Mouse (Mus musculus) A20 (cell line): ENCODE measurements at regions not wholly inside any gene's neighbourhood (a gene's known extent, or its start where the extent isn't known, plus 50 kb on each side); places are given as distances from the start of the nearest gene placed in this dataset.

Source experiments
- DNase-seq: peaks from one replicate; pipeline ENCODE4 v3.0.0-alpha.2; 2011; ENCODE audit warnings: low read depth, low spot score

DNA sequence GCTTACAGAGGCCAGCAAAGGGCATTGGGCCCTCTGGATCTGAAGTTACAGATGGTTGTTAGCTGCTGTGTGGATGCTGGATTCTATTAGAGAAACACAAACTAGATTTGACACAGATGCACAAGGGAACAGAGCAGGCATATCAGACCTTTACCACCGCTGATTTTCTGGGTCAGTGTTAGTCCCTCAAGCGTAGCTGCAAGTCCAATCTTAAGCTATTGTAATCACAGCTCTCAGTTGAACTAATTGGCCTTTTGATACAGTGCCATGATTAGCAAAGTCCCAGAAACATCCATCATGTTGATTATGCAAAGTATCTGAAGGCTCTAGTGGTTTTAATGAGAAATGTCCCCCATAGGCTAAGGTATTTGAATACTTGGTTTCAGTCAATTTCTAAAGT, 54.2 kb upstream of the Plppr5 start:
- DNase-seq: no peak

DNA sequence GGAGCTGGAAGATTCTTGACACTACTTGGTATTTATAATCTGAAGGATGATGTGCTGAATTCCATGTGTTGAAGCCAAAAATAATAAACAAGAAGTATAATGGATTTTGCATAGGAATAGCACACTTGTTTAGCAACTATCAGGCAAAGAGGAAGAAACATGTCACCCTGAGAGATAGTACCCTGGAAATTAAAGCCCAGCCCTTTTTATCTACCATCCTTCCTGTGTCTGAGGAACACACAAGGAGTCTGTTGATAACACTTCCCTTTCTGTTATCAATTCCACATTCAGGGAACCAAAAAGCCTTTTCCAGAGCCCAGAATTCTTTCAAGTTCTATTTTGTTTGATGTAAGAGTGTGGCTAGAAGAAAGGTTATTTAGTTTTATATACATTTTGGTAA, 66.5 kb upstream of the Plppr5 start:
- DNase-seq: no peak

DNA sequence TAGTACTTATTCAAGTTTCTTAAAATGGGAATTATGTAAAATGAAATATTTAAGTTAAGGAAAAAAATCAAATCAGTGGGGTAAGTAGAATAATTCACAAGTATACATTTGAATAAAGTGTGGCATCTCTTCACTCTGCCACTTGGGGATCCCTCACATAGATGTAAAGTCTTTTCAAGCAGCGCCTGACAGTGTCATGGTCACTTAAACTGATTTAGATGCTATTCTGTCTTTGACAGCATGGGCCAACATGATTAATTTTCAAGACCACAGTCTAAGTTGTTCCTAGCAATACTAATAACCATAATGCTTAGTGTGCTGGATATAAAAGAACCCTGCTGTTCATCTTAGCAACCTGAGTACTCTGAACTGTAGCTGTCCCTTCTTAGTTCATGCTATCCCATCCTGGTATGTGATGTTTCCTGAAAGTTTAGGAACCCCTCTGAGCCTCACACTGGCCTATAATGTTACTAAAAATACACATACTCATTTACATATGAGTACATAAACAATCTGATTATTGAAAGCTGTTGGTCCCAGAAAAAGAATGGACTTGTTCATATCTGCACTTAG, 68.4 kb upstream of the Plppr5 start:
- DNase-seq: no peak

DNA sequence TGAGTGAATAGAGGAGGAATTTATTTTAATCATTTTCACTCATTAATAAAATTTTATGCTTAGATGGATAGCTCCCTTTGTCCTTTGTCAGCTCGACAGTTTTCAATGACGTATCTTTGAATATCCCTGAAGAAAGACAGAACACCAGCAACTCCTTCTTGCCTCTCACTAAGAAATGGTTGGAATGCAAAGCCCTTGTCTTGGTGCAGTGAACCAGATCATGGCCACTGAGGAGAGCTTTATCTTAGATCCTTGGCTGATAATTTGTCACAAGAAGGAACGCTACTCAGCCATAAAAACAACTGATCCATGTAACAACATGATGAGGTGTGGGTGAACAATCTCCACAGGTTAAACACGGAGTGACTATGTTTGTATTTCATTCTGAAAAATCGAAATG, 73.5 kb upstream of the Plppr5 start:
- DNase-seq: no peak

DNA sequence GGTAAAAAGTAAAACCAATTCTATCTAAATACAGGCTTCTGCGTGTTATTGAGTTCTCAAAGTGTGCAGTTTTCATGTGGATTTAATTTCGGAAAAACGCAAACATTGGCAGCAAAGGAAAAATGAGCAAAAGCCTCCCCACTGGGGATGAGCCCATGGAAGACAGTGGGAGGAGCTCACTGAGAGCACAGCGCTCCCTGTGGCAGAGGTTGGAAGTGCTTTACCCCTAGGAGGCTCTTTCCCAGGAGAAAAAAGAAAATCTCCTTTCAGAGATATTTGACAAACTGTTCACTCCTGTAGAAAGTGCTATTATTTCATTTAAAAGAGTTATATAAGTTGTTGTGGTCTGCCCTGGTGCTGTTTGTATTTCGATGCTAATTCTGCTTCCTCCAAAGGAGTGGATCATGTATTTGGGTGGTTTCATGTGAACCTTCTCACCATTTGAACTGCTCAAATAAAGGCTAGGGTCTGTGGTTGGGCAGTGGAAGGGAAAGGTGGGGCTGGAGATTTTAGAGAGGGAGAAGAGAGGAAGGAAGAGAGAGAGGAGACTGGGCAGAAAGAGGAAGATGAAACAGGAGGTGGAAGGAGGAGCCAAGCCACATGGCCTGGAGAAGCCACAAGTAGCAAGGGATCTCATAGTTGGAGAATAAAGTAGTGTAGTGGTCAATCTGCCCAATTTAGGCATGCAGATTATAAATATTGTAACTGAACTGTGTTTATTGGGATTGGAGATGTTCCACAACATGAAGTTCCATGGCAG, 76.3 kb upstream of the Plppr5 start:
- DNase-seq: no peak

DNA sequence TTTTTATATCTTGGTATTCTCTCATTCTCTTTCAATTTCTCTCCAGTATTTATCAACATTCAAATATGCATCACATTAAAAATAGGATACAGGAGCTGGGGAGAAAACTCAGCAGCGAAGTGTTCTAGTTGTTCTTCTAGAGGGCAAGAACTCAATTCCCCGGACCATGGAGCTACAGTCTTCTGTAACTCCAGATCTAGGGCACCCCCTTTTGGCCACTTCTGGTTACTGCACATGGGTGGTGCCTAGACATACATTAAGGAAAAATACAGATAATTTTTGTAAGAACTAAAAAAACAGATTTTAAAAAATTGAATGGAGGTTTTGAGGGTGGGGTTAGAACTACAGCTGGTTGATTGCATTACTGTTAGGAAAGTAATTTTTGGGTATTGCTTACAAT, 80.5 kb upstream of the Plppr5 start:
- DNase-seq: peak; percentile 24

DNA sequence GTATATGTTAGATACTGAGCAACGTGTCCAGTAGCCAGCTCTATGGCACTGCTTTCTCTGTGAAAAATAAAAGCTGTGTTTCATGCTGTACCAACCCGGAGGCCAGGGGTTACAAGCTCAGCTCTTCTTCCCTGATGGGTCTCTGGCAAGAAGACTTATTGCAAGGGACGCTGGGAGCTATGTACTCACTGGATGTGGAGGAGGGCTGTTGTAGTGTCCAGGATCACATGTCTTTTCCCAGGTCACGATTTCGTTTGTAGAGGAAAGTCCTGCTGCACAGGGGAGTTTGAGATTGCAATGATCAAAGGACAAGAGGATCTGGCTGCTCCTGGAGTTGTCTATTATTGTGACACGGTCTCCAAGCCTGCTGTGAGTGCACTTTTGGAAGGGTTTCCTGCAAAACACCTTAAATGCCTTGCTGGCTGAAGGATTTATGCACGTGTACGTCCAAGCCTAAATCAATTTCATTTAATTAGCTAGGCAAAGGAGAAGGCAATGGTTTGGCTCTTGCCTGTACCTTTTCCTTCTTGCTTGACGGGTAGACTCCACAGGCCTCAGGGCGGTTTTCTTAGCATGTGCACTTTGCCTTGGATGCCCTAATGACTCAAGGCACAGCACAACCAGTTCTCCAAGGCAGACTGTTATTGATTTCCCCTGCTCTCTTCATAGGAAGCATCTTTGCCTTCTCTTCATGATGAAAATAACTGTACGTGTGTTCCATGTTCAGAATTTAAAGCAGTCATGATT, 87.2 kb upstream of the Plppr5 start:
- DNase-seq: no peak

DNA sequence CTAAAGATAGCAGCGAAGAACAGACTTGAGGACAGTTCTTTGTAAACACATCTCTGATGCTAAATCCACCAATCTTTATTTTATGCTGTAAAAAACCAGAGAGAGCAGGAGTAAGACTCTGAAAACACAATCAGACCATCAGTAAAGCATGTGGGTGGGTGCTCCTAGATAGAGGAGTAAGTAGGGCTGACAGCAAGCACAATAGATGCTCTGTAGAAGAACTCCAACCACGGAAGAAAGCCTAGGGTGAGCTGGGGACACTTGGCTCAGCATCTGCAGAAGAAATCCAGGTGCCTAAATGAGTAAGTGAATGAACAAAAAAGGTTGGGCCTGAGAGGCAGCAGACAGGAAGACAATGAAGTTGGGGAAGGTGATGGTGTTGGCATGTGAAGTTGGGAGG, 88.3 kb upstream of the Plppr5 start:
- no peak for DNase-seq

DNA sequence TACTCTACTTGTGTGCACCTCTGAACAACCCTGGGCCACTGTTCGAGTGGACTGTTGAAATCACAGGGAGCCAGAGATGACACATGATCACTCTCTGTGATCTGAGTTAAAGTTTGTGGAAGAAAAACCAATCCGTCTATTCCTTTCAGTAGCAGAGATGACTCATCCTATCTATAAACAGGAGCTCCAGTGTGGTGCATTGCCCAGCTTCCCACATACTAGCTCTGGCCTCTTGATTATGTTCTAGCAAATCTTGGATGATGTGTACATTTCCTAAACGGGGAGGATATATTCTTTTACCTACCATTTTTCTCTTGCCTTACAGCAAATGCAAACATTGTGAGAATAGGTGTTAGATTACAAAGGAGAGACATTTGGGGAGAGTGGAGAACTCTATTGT, 94.5 kb upstream of the Plppr5 start:
- DNase-seq: no peak

DNA sequence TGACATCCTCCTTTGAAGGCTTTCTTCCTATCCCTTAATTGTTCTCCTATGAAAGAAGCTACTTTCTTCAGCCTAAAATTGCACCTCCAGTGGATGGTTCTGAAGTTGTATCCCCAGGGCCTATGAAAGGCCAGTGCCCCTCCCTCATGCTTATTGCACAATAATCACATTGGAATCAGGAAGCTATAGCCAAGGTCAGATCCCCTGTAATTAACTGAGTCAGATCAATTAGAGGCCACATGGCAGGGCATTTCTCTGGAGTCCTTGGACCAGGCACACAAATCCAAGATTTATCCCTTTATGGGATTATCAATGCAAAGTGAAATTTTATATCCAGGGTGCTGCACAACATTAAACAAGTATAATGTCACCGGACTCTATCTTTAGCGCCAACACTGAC, 98.8 kb upstream of the Plppr4 start:
- no peak for DNase-seq

DNA sequence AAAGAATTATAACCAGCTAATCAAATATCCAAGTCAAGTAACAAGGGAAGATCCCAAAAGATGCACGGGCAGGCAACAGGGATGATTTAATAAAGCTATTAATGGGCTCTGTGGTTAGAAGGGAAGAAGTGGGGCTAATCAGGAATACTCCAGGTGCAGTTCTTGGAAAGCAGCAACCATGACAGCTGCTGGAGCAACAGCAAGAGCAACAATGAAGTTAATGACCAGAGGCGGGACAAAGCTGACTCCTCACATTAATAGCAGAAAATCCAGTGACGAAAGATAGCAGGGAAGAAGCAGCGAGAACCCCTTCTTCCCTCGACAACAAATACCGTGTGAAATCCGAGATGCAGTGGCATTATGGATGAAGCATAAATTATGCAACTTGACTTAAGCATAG, 89.9 kb upstream of the Plppr4 start:
- DNase-seq: no peak

DNA sequence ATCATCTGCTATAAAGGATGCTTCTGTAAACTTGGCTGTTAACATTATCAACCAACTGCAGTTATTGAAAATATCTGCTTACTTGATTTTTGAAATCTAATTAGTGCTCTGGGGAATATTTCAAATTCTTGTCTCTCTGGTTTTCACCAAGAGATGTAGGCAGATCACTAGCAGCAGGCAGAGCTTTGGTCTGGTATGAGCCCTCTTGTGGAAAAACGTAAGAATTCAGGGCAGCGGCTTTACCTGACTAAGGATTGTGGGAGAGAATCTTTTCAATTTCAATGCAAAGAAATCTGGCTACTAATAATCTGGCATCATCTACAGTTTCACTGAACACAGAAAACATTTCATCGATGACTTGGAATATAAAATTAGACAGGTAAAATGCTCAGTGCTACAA, 81.2 kb upstream of the Plppr4 start:
- no peak for DNase-seq

DNA sequence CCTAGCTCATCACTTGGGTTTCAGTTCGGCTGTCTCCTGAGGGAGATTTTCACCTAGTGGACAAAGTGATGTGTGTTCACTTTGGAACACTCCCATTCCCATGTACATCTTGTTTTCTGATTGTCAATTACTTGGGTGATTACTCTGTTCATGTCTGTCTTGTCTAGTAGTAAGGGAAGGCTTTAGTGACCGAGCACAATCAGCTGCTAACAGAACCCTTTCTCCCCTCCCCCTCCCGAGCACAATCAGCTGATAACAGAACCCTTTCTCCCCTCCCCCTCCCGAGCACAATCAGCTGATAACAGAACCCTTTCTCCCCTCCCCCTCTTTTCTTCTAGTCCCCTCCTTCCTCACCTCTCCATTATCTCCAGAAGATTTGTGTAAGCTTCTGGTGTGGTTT, 79.6 kb upstream of the Plppr4 start:
- DNase-seq: no peak

DNA sequence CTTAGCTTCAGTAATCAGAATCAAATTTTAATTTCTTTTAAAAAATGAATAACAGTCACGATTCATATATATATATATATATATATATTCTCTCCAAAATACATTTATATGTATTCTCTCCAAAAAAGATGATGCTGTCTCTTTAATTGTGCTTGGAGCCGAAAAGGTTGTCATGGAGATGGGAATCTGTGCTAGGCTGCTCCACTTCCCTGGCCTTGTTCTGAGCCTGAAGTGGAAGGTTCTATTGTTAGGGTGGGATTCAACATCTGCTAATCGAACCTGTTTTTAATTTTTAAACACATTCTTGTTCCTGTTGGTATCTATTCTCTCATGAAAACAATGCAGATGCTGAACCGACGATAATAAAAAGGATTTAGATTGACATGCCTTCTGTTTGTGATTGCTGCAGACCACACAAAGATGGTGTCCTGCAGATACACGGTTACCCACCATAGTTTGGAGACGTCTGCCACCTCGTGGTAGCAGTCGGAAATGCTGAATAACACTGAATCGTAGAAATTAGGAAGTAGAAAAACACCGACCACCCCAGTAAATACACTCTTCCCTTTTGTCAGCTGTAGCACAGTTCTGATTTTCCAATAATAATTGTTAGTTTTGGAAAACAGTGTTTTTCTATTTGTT, 77.9 kb upstream of the Plppr4 start:
- peak; percentile 57 for DNase-seq

DNA sequence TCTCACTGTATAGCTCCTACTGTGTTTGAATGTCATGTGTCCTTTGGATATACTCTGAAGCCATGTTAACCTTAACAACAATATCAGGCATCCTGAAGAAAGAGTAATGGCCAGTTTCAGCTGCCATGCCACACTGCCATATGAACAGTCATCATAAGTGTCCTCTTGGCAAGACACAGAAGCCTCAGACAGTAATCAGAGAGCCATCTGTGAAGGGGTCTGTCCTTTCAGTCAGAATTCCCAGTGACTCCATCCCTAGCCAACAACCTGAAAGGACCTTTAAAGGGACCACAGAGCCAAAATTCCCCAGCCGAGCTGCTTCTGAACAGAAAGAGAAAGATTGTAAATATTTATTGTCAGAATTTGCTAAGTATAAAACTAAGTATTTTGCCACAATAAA, 63.9 kb upstream of the Plppr4 start:
- no peak for DNase-seq

DNA sequence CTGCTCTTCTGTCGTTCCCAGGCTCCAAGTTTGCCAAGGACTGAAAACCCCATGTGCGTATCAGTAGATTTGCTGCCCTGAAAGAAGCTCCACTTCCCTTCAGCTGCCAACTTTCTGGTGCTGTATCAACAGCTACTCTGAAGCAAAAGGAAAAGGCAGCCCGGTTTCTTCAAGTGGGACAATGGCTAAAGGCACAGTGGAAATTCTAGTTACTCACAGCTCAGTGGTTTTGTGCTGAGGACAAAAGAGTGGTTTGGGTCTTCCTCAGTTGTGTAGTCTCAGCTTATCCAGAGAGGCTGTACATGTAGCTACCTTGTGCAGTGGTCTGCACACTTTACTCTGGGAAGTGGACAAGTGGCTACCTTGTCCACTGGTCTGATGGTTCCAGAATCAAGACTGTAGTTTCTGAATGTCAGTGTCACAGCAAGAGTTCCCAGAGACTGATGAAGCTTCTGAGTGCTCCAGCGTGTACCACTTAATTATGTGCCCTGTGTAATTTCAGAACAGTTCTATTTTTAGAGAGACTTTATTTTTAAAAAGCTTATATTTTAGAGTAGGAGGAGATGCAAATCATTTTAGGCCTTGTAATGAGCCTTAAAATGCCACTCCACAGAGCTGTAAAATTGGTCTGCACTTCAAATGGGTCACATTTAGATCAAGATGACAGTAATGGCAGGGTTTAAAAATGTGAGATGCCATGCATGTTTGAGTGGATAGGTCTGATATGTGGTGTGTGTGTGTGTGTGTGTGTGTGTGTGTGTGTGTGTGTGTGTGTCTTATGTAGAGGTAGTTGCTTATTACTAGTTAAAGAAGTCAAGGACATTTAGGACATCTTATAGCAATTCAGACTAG, 52.4 kb upstream of the Plppr4 start:
- no peak for DNase-seq
